Mouse (Mus musculus): ENCODE data around the gene Trappc6a. TPM values are rescaled to one million over a fixed set of nuclear protein-coding genes. Genes with fewer than 3 reads are reported as not detected.

Gene Trappc6a
- total and polyA plus RNA-seq, 3 experiments = 41.1 to 201 (median 72.2) TPM

- no peaks in the 10 kb centered on the region for H3K27me3 ChIP-seq (replicated peaks)
- no peak overlapping the region for H3K4me2 ChIP-seq (ENCODE audit: insufficient read depth, low read depth, poor library complexity, severe bottlenecking)
- H3K79me2 ChIP-seq (replicated peaks; ENCODE audit: control insufficient read depth, extremely low read depth, insufficient read depth, poor library complexity, severe bottlenecking) = no peaks in the 10 kb centered on the region
- H3K4me3 ChIP-seq (replicated peaks in 1 of 3; ENCODE audit: low read depth in 2 of 3, low read length in 2 of 3, poor library complexity in 1 of 3) = no peak overlapping the region
- TF ChIP-seq ZKSCAN1 (IDR thresholded peaks at IDR 0.05; ENCODE audit: borderline replicate concordance, low read depth, low read length) = no peak
- TF ChIP-seq E2F4 (IDR thresholded peaks at IDR 0.05; ENCODE audit: insufficient replicate concordance, low read depth, low read length) = no peak
- TF ChIP-seq BHLHE40 (IDR thresholded peaks at IDR 0.05; ENCODE audit: low read depth, low read length) = no peak
- no peak for DNase-seq (ENCODE audit: extremely low read depth)
- H3K9ac ChIP-seq (ENCODE audit: insufficient read depth, low read depth) = no peak overlapping the region
- peaks cover 14% of the 10 kb centered on the region for H3K9me3 ChIP-seq (replicated peaks; ENCODE audit: low read length)
- in situ Hi-C loops (cut with MboI; ENCODE audit: low pct_ligation_motif_present, low pct_unique_long_range_greater_than_20kb, low sequenced_read_pairs) = no loop called here
- H3K27ac ChIP-seq (ENCODE audit: insufficient read depth, low read depth) = no peak overlapping the region
- dilution Hi-C loops (cut with MboI; ENCODE audit: extremely low pct_ligation_motif_present, extremely low pct_unique_long_range_greater_than_20kb, low sequenced_read_pairs) = no loop called here
- H3K36me3 ChIP-seq (replicated peaks in 1 of 2; ENCODE audit: control insufficient read depth in 1 of 2, insufficient read depth in 1 of 2, low read length in 1 of 2) = peaks cover 16 to 60% of the 10 kb centered on the region in 2 experiments
- H3K4me1 ChIP-seq (ENCODE audit: control insufficient read depth in 1 of 2, insufficient read depth in 2 of 2) = peaks cover 0 to 6% of the 10 kb centered on the region in 2 experiments; a peak in 1 of 4 replicates
Observed at GRCm38 (mm10) chr7:19523757-19524419, 15.7 kb downstream of the Trappc6a start.

- Histone ChIP-seq H3K4me2 (ENCODE audit: insufficient read depth, low read depth, poor library complexity, severe bottlenecking) (no peak overlapping the region), H3K4me3 (replicated peaks in 1 of 3; ENCODE audit: low read depth in 2 of 3, low read length in 2 of 3, poor library complexity in 1 of 3) (no peak overlapping the region), H3K27me3 (replicated peaks) (no peaks in the 10 kb centered on the region), H3K79me2 (replicated peaks; ENCODE audit: control insufficient read depth, extremely low read depth, insufficient read depth, poor library complexity, severe bottlenecking) (no peaks in the 10 kb centered on the region), H3K9me3 (replicated peaks; ENCODE audit: low read length) (peaks cover 14% of the 10 kb centered on the region), H3K4me1 (ENCODE audit: control insufficient read depth in 1 of 2, insufficient read depth in 2 of 2) (peaks cover 0 to 2% of the 10 kb centered on the region in 2 experiments; a peak in 1 of 4 replicates), H3K9ac (ENCODE audit: insufficient read depth, low read depth) (no peak overlapping the region), H3K27ac (ENCODE audit: insufficient read depth, low read depth) (no peak overlapping the region), H3K36me3 (replicated peaks in 1 of 2; ENCODE audit: control insufficient read depth in 1 of 2, insufficient read depth in 1 of 2, low read length in 1 of 2) (peaks cover 21 to 66% of the 10 kb centered on the region in 2 experiments)
- in situ Hi-C loops (cut with MboI; ENCODE audit: low pct_ligation_motif_present, low pct_unique_long_range_greater_than_20kb, low sequenced_read_pairs) = no loop called here
- no peak for TF ChIP-seq ZMIZ1 (IDR thresholded peaks at IDR 0.05; ENCODE audit: low read depth, low read length)
- TF ChIP-seq MYC (IDR thresholded peaks at IDR 0.05; ENCODE audit: low read depth, low read length) = no peak
- no peak for TF ChIP-seq ETS1 (conservative IDR thresholded peaks at IDR 0.05; ENCODE audit: low read depth, low read length)
- TF ChIP-seq ELF1 (IDR thresholded peaks at IDR 0.05; ENCODE audit: low read depth, low read length) = no peak
- no peak for TF ChIP-seq MAFK (IDR thresholded peaks at IDR 0.05; ENCODE audit: insufficient replicate concordance, low read length)
- no peak for TF ChIP-seq JUN (IDR thresholded peaks at IDR 0.05; ENCODE audit: insufficient read depth, low read depth, low read length)
- TF ChIP-seq USF1 (IDR thresholded peaks at IDR 0.05; ENCODE audit: low read depth, low read length) = no peak
- no peak for TF ChIP-seq NELFE (IDR thresholded peaks at IDR 0.05; ENCODE audit: low read depth, low read length)
- TF ChIP-seq RCOR1 (conservative IDR thresholded peaks at IDR 0.05; ENCODE audit: low read depth, low read length) = no peak
- no peak for TF ChIP-seq RAD21 (IDR thresholded peaks at IDR 0.05; ENCODE audit: low read depth, low read length)
- TF ChIP-seq CTCF (conservative IDR thresholded peaks at IDR 0.05 in 1 of 2, IDR thresholded peaks at IDR 0.05 in 1 of 2; ENCODE audit: low read depth in 2 of 2, low read length in 2 of 2) = no peak
- no peak for TF ChIP-seq PAX5 (IDR thresholded peaks at IDR 0.05; ENCODE audit: low read length)
- TF ChIP-seq IRF4 (IDR thresholded peaks at IDR 0.05; ENCODE audit: low read depth, low read length) = no peak
- TF ChIP-seq UBTF (IDR thresholded peaks at IDR 0.05; ENCODE audit: low read depth, low read length) = no peak
- no peak for TF ChIP-seq MAZ (IDR thresholded peaks at IDR 0.05; ENCODE audit: low read depth, low read length)
- TF ChIP-seq MEF2A (IDR thresholded peaks at IDR 0.05; ENCODE audit: borderline replicate concordance, low read depth, low read length) = no peak
- TF ChIP-seq ZNF384 (IDR thresholded peaks at IDR 0.05; ENCODE audit: low read depth, low read length) = no peak
- no peak for TF ChIP-seq JUND (conservative IDR thresholded peaks at IDR 0.05; ENCODE audit: low read depth, low read length)
- no peak for TF ChIP-seq NRF1 (IDR thresholded peaks at IDR 0.05; ENCODE audit: low read depth, low read length)
- dilution Hi-C loops (cut with MboI; ENCODE audit: extremely low pct_ligation_motif_present, extremely low pct_unique_long_range_greater_than_20kb, low sequenced_read_pairs) = no loop called here
- DNase-seq (ENCODE audit: extremely low read depth) = no peak
Observed at GRCm38 (mm10) chr7:19524420-19525104, 16.4 kb downstream of the Trappc6a start.
